Mouse (Mus musculus) kidney, adult 18-20 months (tissue): ENCODE measurements around the gene Gga3.

Experiments used
- DNase-seq: peaks from one replicate; pipeline ENCODE4 v3.0.0; 2021

Gga3 gene

GRCm38 (mm10) chr11:115630532-115631504, 27.0 kb upstream of the Gga3 start:
- DNase-seq: no peak

DNA sequence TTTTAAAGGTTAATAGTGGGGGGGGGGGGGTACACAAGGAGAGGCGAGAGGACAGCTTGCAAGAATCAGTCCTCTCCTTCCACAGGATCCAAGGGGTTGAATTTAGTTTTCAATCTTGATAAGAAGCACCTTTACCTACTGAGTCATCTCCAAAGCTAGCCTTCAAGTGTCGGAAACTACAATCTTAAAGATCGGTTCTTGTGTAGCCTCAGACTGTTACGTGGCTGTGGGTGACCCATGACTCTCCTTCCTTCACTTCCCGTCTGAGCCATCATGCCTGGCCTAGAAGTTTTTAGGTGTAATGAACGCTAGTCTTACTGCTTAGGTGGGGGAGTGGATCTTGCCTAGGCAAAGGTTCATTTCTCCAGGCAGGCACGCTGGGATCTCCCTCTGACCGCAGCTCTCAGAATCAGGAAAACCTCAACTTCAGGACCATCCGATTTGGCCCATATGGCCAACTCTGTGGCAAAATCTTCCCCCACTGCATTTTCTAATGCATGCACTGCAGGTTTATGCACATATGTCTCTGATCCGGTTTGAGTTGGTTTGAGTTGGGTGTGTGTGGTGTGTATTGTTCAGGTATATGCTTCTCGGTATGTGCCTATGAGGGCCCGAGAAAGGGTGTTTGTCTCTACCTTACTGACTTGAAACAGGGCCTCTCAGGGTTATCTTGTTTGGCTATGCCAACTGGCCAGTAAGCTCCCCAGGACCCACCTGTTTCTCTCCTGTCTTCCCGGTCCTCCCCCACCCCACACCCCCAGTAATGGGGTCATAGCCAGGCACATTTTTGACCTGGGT, 26.1 kb upstream of the Gga3 start:
- DNase-seq: no peak

- no peak for DNase-seq
Observed at GRCm38 (mm10) chr11:115628465-115629101, 24.7 kb upstream of the Gga3 start.

- peak; percentile 99 for DNase-seq
Observed at GRCm38 (mm10) chr11:115627705-115628464, 24.0 kb upstream of the Gga3 start, which contains the start of gene Slc25a19. Gene Slc25a19, minus strand, starts transcription at chr11:115628295.

DNA sequence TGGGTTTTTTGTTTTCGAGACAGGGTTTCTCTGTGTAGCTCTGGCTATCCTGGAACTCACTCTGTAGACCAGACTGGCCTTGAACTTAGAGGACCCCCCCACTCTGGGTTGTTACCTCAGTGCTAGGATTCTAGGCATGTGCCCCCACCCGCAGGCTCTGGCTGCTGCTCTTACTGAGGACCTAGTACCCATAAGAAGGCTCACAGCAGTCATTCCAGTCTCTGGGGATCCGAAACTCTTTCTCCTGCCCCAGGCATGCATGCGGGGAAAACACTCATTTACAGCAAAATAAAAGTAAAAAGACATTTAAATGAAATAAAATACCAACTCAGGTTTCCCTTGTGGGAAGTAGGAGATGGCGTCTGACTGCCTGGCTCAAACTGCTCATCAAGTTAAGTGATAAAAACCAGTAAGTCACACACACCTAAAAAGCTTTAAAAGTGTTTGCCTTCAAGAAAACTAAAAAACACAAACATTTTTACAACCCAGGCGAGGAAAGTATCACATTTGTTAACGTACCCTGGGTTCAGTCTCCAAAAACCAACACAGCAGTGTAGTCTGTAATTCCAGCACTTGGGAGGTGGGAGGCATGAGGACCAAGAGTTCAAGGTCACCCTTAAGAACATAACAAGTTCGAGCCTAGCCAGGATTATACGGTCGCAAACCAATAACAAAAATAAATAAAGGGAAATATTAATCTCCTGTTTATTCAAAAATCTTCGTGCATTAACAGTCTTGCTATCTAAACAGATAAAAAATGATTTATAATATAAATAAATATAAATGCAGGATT, 23.2 kb upstream of the Gga3 start:
- peak; percentile 18 for DNase-seq

DNA sequence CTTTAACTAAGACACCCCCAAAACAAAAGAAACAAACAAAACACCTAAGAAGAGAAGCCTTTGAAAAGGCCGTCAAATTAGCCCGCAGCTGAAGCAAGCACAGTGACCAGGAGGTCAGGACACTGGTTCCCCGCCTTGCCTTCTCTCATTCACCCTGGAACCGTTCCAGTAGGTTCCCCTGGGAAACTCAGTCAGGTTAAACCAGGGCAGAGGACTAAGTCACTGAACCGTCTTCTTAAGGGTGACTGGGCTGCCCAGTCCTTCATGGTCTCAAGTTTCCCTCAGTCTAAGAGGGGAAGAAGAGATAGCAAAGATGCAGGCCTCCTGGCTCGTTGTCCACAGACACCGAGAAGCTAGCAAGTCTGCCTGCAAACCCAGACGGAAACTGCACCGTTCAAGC, 22.0 kb upstream of the Gga3 start:
- peak; percentile 77 for DNase-seq

DNA sequence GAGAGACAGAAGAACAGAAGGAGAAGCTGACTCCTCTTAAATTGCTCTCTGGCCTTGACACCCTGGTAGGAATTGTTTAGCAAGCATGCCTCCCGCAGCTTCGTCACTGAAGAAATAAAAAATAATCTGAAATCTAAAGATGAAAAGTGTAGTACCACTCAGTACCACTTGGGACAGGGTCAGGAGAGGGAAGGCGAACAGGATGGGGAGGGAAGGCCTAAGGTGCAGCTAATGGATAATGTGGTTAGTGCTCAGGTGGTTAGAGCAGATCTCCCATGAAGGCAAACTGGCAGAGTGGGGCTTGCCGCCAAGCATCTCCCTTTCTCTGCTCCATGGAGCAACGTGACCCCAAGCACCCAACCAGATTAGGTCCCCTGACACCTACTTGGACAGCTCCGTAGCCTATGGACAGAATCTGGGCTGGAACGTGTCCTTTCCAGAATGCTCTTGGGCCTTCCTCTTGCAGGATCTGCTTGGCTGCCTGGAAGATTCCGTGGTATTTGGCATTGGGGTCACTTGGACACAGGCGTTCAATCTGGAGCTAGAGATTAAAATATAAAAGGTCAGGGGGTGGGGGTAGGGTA, 19.7 kb upstream of the Gga3 start:
- peak; percentile 36 for DNase-seq

DNA sequence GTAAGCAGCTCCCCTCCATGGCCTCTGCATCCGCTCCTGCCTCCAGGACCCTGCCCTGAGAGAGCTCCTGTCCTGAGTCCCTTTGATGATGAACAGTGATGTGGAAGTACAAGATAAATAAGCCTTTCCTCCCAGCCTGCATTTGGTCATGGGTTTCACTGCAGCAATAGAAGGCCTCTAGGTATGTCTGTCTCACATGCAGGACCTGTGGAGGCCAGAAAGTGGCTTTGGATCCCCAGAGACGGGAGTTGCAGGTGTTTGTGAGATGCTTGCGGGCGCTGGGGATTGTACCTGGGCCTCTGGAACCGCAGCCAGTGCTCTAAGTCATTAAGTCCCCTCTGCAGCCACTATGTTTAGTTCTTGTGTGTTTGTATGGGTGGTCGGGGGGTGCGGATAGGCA, 16.1 kb upstream of the Gga3 start:
- DNase-seq: no peak

DNA sequence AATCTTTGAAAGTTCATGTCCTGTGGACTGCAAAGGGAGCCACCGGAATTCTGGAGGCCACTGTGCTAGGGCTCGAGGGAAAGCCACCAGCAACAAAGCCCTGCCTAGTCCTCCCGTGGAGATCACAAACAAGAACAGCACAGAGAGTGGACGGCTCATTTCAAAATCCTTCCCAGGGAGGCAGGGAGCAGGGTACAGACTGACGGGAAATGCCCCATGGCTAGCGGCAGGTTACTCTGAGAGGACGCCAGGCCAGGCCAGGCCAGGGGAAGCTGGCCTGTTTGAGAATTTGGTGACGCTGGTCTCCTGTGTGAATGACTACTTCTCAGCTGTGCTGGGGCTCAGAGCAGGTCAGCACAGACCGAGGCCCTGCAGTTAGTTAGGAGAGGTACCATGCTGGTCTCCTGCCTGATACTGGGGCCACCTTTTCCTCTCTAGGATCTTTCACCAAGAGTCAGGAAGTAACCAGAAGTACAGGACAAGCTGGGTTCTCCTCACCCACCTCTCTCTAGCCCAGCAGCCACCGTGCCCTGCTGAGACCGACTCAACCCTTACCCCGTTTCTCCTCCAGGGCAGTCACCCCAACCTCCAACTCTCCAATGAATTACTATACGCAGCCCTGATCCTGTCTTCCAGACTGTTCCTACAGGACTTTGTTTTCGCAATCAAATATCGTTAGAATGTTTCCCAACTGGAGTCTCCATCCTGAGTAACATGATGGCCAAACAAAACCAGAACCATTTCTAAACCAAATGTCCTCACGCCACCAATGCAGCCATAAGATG, 15.1 kb upstream of the Gga3 start:
- peak; percentile 32 for DNase-seq

DNA sequence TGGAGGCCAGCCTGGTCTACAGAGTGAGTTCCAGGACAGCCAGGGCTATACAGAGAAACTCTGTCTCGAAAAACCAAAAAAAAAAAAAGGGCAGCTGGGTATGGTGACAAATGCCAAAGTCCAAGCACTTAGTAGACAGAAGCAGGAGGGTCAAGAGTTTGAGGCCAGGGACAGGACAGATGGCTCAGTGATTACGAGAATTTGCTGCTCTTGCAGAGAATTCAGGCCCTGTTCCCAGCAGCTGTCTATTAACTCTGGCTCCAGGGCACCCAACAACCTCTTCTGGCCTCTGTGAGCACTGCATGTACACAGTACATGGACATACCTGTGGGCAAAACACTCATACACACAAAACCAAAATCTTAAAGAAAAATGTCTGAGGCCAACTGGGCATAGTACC, 14.2 kb upstream of the Gga3 start:
- DNase-seq: peak; percentile 44

- peak; percentile 65 for DNase-seq
Observed at GRCm38 (mm10) chr11:115616893-115617292, 13.0 kb upstream of the Gga3 start.

DNA sequence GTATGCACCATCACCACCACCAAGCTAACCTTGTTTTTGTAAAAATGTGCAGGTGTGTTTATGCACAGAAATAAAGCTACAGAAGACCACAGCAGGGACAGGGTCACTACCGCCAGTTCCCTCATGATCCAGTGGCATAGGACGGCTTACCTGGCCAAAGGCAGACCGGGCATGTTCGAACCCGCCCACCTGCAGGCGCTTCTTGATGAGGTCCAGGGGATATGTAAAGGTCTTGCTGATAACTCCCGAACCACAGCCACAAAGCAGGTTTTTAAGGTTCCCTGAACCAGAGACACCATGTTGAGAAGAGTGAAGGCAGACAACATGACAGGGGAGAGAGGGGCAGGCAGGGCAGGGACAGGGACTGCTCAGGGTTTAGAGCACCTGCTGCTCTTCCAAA, 12.5 kb upstream of the Gga3 start:
- no peak for DNase-seq

DNA sequence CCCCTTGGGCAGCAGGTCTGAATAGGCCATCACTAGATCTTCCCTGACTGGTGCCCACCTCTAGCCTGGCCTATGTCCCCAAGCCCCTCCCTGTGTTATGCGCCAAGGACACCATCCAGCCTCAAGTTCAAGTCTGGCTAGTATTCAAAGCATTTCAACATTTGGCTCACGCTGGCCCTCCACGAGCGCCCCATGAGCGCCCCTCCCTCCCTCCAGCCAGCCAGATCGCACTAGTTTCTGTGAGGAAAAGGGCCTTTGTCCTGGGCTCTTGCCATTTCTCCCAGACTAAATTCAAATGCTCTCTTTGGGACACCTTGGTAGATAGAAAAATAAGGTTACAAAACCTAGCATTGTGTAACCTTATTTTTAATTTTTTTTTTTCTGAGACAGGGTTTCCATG, 12.0 kb upstream of the Gga3 start:
- peak; percentile 51 for DNase-seq

DNA sequence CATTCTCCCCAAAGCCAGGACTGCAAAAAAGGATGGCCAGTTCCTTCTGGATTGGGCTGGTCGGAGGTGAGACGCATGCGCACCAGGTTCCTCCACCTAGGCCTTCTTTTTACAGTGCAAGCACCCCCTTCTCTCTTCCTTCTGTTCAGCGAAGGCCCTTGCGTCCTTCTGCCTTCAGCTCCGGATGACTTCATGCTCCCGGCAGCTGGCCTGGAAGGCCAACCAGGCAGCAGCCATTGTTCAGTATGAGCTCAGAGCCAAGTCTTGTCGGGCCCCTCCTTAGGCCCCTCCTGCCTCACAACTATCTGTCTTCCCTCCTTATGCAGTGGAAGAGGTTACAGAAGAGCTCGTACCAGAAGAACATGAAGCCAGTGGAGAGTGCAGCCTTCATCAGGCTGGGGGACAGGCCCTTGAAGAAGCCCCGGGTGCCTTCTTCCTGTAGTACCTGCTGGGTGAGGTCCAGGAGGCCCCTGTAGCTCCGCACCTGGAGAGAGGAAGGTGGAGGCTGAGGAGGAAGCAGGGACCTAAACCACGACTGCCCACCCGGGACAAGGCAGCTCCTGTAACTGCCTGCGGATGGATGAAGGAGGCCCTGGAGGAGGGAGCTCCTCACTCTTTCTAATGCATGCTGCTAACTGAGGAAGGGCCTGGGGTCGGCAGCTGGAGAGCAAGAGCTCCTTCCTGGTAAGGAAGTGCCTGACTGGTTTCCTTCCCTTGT, 11.4 kb upstream of the Gga3 start:
- DNase-seq: peak; percentile 43

DNA sequence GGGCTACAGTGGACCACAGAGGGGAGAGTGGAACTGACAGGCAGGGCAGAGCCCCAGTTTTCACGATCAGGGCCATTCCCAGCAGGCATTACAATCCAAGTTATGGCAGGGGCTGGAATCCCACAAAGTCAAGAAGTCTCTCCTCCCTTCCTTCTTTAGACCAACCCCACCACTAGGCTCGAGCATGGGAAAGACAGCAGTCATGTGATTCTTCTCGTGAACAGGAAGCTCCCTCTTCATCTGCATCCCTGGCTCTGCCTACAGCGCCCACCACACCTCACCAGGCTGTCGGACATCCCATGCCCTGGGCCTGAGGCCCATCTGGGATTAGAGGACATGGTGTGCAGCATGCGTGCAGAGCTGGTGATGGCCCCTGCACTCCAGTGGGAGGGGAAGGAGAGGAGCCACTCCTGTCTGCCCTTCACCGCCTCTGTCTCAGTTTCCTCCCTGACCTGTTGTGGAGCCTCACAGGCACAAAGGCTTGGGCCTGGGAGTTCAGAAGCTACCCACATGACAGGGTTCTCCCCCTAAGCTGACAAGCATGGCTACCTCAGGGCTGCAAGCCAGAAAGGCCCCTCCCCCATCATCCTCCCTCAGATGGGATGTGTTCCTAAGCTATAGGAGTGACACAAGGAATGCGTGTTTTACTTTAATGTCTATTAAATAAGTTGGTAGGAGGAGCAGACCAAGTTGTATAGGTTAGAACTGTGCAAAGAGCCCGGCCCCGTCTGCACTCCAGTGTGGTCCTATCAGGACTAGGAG, 10.7 kb upstream of the Gga3 start:
- no peak for DNase-seq

GRCm38 (mm10) chr11:115613138-115613945, 9.5 kb upstream of the Gga3 start:
- no peak for DNase-seq

DNA sequence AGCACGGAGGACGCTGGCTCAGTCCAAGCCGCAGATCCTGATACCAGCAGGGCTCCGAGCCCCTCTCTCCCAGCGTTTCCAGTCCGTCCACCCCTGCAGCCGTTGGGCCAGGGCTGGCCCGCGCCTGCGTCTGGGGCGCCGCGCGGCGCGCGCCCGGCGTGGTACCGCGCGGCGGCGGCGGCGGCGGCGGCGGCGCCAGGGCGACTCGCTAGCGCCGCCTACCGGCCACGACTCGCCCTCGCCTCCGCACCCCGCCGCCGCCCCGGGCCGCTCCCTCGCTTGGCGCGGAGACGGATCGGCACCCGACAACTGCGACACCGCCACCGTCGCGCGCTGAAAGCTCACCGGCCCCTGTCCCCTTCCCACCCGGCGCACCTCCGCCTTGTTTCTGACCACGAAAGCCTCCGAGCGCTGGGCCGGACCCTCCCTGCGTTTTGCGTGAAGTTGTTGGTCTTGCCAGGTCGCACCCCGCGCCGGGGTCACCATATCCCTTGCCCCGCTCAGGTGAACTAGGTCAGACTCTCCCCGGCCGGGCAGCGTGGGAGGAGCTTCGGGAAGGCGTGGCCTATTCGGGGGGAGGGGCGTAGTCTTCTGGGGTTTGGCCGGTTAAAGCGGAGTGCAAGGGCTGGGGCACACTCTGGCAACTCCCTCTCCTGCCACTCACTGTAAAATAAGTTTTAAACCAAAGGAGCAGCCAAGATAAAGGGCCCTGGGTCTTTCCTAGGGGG, 8.7 kb upstream of the Gga3 start, which contains the start of gene Mif4gd:
Gene Mif4gd (minus strand): TSS at position 560 of the 728 bp plus-strand sequence.
- peak; percentile 99 for DNase-seq
